Mouse (Mus musculus): ENCODE data around the gene Eml6.

The Eml6 gene

GRCm38 (mm10) chr11:30025835-30026472 is at the start of gene Eml6:
TSS of gene Eml6 (minus strand) at chr11:30026033.
- in situ Hi-C loops (cut with MboI; ENCODE audit: low pct_unique_long_range_greater_than_20kb in 1 of 2, low sequenced_read_pairs in 2 of 2, unreplicated experiment in 1 of 2) = no loop called here

- in situ Hi-C loops (cut with MboI; ENCODE audit: low pct_unique_long_range_greater_than_20kb in 1 of 2, low sequenced_read_pairs in 2 of 2, unreplicated experiment in 1 of 2) = no loop called here
Observed at GRCm38 (mm10) chr11:30057299-30057698, 31.5 kb upstream of the Eml6 start.

- in situ Hi-C loops (cut with MboI; ENCODE audit: low pct_unique_long_range_greater_than_20kb in 1 of 2, low sequenced_read_pairs in 2 of 2, unreplicated experiment in 1 of 2) = no loop called here
Observed at GRCm38 (mm10) chr11:30025144-30025543, 689 bp downstream of the Eml6 start.

GRCm38 (mm10) chr11:30024261-30025071 is 1.4 kb downstream of the Eml6 start:
- in situ Hi-C loops (cut with MboI; ENCODE audit: low pct_unique_long_range_greater_than_20kb in 1 of 2, low sequenced_read_pairs in 2 of 2, unreplicated experiment in 1 of 2) = no loop called here

GRCm38 (mm10) chr11:29986257-29986656 is 39.6 kb downstream of the Eml6 start:
- in situ Hi-C loops (cut with MboI; ENCODE audit: low pct_unique_long_range_greater_than_20kb in 1 of 2, low sequenced_read_pairs in 2 of 2, unreplicated experiment in 1 of 2) = no loop called here

- in situ Hi-C loops (cut with MboI; ENCODE audit: low pct_unique_long_range_greater_than_20kb in 1 of 2, low sequenced_read_pairs in 2 of 2, unreplicated experiment in 1 of 2) = no loop called here
Observed at GRCm38 (mm10) chr11:29968874-29969273, 57.0 kb downstream of the Eml6 start.

- in situ Hi-C loops (cut with MboI; ENCODE audit: low pct_unique_long_range_greater_than_20kb in 1 of 2, low sequenced_read_pairs in 2 of 2, unreplicated experiment in 1 of 2) = no loop called here
Observed at GRCm38 (mm10) chr11:29959366-29959765, 66.5 kb downstream of the Eml6 start.

- in situ Hi-C loops (cut with MboI; ENCODE audit: low pct_unique_long_range_greater_than_20kb in 1 of 2, low sequenced_read_pairs in 2 of 2, unreplicated experiment in 1 of 2) = no loop called here
Observed at GRCm38 (mm10) chr11:29944661-29945060, 81.2 kb downstream of the Eml6 start.

- in situ Hi-C loops (cut with MboI; ENCODE audit: low pct_unique_long_range_greater_than_20kb in 1 of 2, low sequenced_read_pairs in 2 of 2, unreplicated experiment in 1 of 2) = no loop called here
Observed at GRCm38 (mm10) chr11:29924332-29924731, 101.5 kb downstream of the Eml6 start.

- in situ Hi-C loops (cut with MboI; ENCODE audit: low pct_unique_long_range_greater_than_20kb in 1 of 2, low sequenced_read_pairs in 2 of 2, unreplicated experiment in 1 of 2) = no loop called here
Observed at GRCm38 (mm10) chr11:29923851-29924250, 102.0 kb downstream of the Eml6 start.

- in situ Hi-C loops (cut with MboI; ENCODE audit: low pct_unique_long_range_greater_than_20kb in 1 of 2, low sequenced_read_pairs in 2 of 2, unreplicated experiment in 1 of 2) = no loop called here
Observed at GRCm38 (mm10) chr11:29913180-29913579, 112.7 kb downstream of the Eml6 start.

- in situ Hi-C loops (cut with MboI; ENCODE audit: low pct_unique_long_range_greater_than_20kb in 1 of 2, low sequenced_read_pairs in 2 of 2, unreplicated experiment in 1 of 2) = no loop called here
Observed at GRCm38 (mm10) chr11:29909330-29909729, 116.5 kb downstream of the Eml6 start.

- in situ Hi-C loops (cut with MboI; ENCODE audit: low pct_unique_long_range_greater_than_20kb in 1 of 2, low sequenced_read_pairs in 2 of 2, unreplicated experiment in 1 of 2) = loop anchor here in 1 of 2 experiments (25.0 kb wide), 1 partner anchor 323 kb away; no protein-coding TSS in a partner anchor
Observed at GRCm38 (mm10) chr11:29885160-29885559, 140.7 kb downstream of the Eml6 start.

GRCm38 (mm10) chr11:29884355-29884754 is 141.5 kb downstream of the Eml6 start:
- in situ Hi-C loops (cut with MboI; ENCODE audit: low pct_unique_long_range_greater_than_20kb in 1 of 2, low sequenced_read_pairs in 2 of 2, unreplicated experiment in 1 of 2) = loop anchor here in 1 of 2 experiments (25.0 kb wide), 1 partner anchor 322 kb away; no protein-coding TSS in a partner anchor

- in situ Hi-C loops (cut with MboI; ENCODE audit: low pct_unique_long_range_greater_than_20kb in 1 of 2, low sequenced_read_pairs in 2 of 2, unreplicated experiment in 1 of 2) = loop anchor here in 1 of 2 experiments (25.0 kb wide), 1 partner anchor 321 kb away; no protein-coding TSS in a partner anchor
Observed at GRCm38 (mm10) chr11:29883024-29883423, 142.8 kb downstream of the Eml6 start.

- in situ Hi-C loops (cut with MboI; ENCODE audit: low pct_unique_long_range_greater_than_20kb in 1 of 2, low sequenced_read_pairs in 2 of 2, unreplicated experiment in 1 of 2) = loop anchor here in 1 of 2 experiments (25.0 kb wide), 1 partner anchor 317 kb away; no protein-coding TSS in a partner anchor
Observed at GRCm38 (mm10) chr11:29879641-29880040, 146.2 kb downstream of the Eml6 start.

GRCm38 (mm10) chr11:29877981-29878380 is 147.9 kb downstream of the Eml6 start:
- in situ Hi-C loops (cut with MboI; ENCODE audit: low pct_unique_long_range_greater_than_20kb in 1 of 2, low sequenced_read_pairs in 2 of 2, unreplicated experiment in 1 of 2) = loop anchor here in 1 of 2 experiments (25.0 kb wide), 1 partner anchor 316 kb away; no protein-coding TSS in a partner anchor

GRCm38 (mm10) chr11:29877280-29877679 is 148.6 kb downstream of the Eml6 start:
- in situ Hi-C loops (cut with MboI; ENCODE audit: low pct_unique_long_range_greater_than_20kb in 1 of 2, low sequenced_read_pairs in 2 of 2, unreplicated experiment in 1 of 2) = loop anchor here in 1 of 2 experiments (25.0 kb wide), 1 partner anchor 315 kb away; no protein-coding TSS in a partner anchor

- in situ Hi-C loops (cut with MboI; ENCODE audit: low pct_unique_long_range_greater_than_20kb in 1 of 2, low sequenced_read_pairs in 2 of 2, unreplicated experiment in 1 of 2) = loop anchor here in 1 of 2 experiments (25.0 kb wide), 1 partner anchor 312 kb away; no protein-coding TSS in a partner anchor
Observed at GRCm38 (mm10) chr11:29874781-29875180, 151.1 kb downstream of the Eml6 start.

Measured in mouse embryonic stem cell (cell line).